Mouse (Mus musculus): ENCODE measurements around the gene Gnat1.

DNA sequence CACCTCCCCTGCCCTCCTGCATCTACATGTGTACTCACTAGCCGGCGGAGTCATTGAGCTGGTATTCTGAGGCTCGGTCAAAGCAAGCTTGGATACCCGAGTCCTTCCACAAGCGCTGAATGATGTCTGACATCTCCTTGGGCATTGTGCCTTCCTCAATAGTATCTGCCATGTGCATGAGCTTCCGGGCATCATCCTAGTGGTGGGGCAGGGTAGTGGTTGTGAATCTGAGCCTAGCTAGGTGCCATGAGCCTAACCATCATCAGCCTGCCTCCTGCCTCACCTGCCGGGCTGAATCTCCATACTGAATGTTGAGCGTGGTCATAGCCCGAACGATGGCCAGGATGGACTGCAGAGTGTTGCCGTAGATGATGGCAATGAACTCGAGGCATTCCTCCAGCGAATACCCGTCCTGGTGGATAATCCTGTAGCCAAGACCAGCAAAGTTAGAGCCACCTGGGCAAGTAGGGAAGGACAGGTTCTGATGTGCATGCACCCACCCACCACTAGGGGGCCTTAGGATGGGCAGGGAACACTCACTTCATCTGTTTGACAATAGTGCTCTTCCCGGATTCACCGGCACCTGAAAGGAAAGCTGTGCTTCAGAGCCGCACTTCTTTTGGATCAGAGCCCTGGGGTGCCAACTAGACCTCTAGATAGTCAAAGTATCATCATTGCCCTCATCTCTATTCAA, 2.3 kb downstream of the Gnat1 start:
- TF ChIP-seq HCFC1 (IDR thresholded peaks at IDR 0.05; ENCODE audit: borderline replicate concordance, insufficient read depth, low read length) (no peak), ZC3H11A (IDR thresholded peaks at IDR 0.05; ENCODE audit: borderline replicate concordance, low read depth, low read length) (no peak), CHD2 (IDR thresholded peaks at IDR 0.05; ENCODE audit: low read depth, low read length) (no peak), ZNF384 (IDR thresholded peaks at IDR 0.05; ENCODE audit: low read depth, low read length) (no peak), MAFK (IDR thresholded peaks at IDR 0.05; ENCODE audit: insufficient read depth, low read depth, low read length) (no peak)

Data from ES-E14 (cell line).